Mouse (Mus musculus) T-cell, adult 2 months (primary cell): ENCODE data around the gene Med13l.

Source experiments
- DNase-seq: peaks from one replicate; pipeline ENCODE4 v3.0.0; 2022; ENCODE audit warnings: low spot score

The Med13l gene

GRCm38 (mm10) chr5:118797811-118798210 is 237.3 kb downstream of the Med13l start:
- DNase-seq = no peak

GRCm38 (mm10) chr5:118801592-118801991 is 241.1 kb downstream of the Med13l start:
- no peak for DNase-seq

- DNase-seq = no peak
Measured at GRCm38 (mm10) chr5:118802036-118802435, 241.6 kb downstream of the Med13l start.

- no peak for DNase-seq
Measured at GRCm38 (mm10) chr5:118808946-118809345, 248.5 kb downstream of the Med13l start.

GRCm38 (mm10) chr5:118809588-118809987 is 249.1 kb downstream of the Med13l start:
- no peak for DNase-seq

GRCm38 (mm10) chr5:118811690-118812089 is 251.2 kb downstream of the Med13l start:
- no peak for DNase-seq

- no peak for DNase-seq
Measured at GRCm38 (mm10) chr5:118812421-118812820, 251.9 kb downstream of the Med13l start.

GRCm38 (mm10) chr5:118812947-118813401 is 252.5 kb downstream of the Med13l start:
- no peak for DNase-seq

- no peak for DNase-seq
Measured at GRCm38 (mm10) chr5:118814052-118814451, 253.6 kb downstream of the Med13l start.
